Mouse (Mus musculus) granulocyte monocyte progenitor cell, adult 5-6 weeks (primary cell): ENCODE data around the gene Alpk1. TPM values are rescaled to one million over a fixed set of nuclear protein-coding genes. Genes with fewer than 3 reads are reported as not detected.
A peak's percentile ranks its signal among the peaks of the same experiment; 100 is the strongest.

Experiments used
- ATAC-seq: replicated peaks from 2 replicates; pipeline ENCODE4 v1.8.0; 2016; ENCODE audit warnings: mild to moderate bottlenecking, moderate TSS enrichment, inconsistent platforms; ENCODE audit not compliant: poor library complexity, severe bottlenecking
- total RNA-seq, 2 experiments: library from RNA; stranded (forward) in 1 of 2; stranded (reverse) in 1 of 2; fragments of 200-712, 200-1000 nt in 1 of 2; fragments of >200 nt in 1 of 2; fragmentation: Nextera tagmentation in 1 of 2; gene quantifications; 2 replicates each; pipeline ENCODE4 v1.2.3; 2014 to 2017

Gene Alpk1
- total RNA-seq (2014; fragmentation: Nextera tagmentation), result 10.5 and 16.1 TPM in 2 replicates
- total RNA-seq (2017), result 14.9 and 19.7 TPM in 2 replicates

DNA sequence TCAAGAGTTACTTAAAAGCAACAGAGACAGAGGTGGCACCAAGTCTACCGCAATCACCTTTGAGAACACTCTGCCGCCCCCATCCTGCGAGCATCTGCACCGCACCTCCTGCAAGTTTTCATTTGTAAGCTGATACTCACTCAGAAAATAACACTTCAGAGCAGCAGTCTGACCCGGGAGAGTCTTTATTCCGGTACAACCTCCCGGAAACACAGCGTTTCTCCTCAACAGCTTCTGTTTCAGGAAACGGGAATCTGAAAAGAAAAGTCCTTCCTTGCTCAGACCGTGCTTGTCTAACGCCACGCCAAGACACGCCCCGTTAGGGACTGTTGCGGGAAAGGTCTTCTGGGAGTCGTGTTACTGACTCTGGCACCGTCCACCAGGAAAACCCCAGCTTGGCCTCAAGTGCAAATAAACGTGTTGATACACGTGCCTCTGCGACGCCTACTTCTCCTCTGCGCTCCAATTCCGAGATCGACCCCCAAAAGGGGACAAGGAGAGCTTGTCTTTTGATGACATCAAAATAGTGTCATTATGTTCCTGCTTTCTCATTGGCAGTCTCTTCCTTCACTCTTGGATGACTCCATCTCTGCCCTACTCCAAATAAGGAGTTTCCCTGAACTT, at the start of gene Alpk1:
Gene Alpk1 (minus strand): TSS at position 507 of the 624 bp plus-strand sequence.
- ATAC-seq, result peak; percentile 97

DNA sequence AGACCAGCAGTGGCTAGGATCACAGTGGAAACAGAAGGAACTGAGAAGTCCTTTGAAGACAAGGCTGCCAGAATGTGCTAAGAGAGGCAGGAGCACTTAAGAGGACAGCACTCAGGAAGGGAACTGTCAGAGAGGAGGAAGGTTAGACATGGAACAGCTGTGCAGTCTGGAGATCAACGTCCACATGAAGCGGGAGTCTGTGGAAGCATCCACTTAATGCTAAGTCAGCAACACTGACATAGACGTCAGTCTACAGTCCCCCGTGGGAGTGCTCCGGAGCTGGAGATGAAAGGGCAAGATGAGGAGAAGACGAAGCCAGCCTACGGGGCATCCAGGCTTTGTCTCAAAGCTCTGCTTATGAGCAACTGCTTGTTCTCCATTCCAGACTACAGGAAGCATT, 46.8 kb upstream of the Alpk1 start:
- ATAC-seq, result no peak

DNA sequence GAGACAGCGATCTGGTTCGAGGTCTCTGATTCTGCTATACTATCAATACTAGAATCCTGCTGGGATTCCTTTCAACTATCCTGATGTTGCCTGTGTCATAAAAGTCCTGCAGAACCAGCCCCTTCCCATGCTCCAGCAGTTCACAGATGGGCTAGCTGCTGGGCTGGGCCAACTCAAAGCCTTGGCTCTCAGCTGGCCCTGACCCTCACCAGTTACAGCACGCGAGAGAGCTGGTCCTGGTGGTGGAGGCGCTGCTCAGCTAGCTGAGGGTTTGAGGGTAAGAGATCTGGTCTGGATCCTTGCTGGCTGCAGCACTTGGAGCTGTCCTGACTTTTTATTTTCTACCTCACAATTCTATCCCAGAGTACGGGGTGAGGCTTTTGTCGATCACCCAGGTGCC, 46.2 kb upstream of the Alpk1 start:
- ATAC-seq, result no peak

DNA sequence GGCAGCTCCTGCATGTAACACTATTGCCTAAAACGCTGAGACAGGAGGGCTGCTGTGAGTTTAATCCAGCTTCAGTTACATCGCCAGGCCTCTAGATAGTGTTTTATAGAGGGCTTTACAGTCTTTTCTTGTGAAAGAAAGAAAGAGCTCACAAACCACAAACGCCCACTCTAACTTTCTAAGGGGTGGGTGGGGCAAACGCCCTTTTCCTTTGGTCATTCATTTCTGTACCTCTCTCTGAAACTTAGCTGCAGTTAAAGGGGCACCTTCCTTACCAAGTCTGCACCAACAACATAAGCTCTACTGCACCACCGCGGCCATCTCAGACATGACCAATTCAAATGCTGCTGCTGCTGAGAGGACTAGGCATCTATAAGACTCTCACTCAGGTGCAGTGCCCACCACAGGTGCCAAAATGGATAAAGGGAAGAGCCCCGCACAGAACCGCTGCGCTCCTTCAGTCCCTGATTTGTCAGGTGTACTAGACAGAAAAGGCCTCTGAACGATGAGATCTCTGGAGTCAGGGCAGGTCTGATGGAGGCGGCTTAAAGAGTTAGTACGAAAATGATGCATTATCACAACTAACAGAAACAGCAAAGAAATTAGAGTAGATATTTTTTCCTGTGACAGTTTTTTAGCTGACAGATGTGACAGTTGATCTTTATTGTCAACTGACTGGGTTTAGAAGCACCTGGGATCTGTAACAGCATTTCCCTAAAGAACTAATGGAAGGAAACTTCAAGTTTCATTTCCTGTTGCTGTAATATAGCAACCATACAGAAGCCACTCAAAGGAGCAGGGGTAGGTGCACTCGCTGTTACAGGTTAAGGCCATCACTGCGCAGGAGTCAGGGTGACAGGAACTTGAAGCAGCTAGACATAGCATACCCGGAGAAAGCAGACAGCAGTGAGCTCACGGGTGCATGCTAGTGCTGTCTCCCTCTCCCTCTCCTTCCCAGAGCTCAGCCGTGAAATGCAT, 43.8 kb upstream of the Alpk1 start:
- peak; percentile 86 for ATAC-seq

DNA sequence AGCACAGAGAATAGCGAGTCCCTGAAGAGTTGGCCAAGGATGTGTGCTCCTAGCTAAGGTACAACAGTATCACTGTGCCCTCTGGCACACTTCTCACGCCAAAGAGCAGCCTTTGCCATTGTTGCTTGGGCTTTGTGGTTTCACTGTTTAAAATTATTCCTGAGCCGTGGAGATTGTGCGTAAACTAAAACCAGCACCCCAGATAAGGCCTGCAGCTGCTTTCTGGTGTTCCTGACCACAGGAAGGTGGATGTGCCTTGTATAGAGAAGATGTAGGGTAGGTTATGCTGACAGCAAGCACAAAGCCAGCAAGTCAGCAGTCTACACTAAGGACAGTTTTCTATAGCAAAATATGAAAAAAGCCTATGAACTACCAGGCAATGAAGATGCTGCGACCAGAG, 40.9 kb upstream of the Alpk1 start:
- ATAC-seq, result no peak

DNA sequence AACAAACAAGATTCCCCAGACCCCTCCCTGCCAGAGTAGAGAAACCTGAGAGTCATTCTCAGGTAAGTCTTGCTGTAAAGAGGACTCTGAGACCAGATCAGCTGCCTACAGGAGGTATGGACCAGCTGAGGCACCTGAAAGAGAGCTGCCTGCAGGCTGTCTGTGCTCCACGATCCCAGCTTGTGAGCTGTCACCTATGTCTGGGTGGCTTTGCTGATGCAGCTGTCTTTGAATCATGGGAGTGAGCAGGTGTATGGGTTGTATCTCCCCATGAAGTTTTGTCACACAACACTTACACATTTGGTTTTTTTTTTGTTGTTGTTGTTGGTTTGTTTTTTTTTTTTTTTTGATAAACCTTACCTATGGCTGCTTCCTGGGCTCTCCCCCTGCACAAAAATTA, 40.1 kb upstream of the Alpk1 start:
- ATAC-seq, result no peak

DNA sequence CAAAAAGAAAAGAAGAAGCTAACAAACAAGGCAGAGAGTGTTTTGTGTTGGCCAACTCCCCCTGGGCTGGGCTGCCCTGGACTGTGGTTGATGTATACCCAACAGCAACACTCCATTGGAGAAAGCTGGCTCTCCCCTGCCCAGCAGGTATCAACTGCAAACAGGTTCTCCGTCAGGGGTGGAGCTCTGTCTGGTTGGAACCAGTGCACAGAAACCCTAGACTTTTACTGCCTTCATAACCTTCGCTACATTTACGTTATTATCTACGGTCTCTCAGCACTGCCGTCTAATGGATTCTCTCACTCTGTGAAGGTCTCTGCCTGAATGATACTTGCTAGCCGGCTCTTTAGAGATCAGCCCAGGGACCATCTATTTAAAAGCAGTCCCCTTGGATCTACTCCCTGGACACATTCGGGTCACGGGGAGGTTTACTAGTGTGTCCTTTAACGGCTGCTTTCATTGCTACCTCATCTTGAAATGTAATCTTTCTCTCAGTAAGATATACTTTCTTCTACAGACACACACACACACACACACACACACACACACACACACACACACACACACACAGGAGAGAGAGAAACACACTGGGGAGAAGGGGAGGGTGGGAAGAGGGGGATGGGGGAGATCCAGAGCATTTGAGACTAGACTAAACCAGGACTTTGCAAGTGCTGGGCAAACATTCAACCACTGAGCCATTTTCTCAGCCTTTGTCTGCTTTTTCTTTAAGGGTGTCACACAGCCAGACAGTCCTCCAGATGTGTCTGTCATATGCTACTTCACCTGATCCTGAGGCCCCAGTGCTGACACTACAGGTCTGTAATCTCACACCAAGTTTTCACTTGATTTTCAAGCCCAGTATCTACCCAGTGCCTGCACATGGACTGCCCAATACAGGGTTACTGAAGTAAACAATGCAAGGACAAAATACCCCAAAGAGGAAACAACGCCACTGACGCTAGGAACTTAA, 38.7 kb upstream of the Alpk1 start:
- ATAC-seq, result no peak

DNA sequence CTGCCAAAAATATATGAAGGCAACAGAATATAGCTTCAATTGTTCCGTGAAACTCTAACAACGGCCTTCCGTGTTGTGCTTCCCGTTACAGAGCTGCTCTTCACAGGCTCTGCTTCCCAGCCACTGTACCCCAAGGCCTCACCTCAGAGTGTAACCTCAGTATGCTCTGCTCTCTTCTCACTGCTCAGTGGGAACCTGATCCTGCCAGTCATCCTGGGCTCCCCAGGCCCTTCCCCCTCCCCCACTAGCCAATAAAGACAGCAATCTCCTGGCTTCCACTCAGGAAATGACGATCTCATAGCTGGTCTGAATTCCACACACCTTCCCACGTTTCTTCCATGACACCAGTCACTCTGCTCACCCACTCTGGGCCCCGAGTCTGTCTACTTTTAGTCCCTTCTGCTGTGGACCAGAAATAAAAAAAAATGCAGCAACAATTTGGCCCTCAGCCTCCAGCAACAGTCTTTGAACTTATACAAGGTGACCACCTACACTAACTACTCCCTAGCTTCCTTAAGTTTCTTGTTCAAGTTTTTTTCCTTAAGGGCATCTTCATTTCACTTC, 36.9 kb upstream of the Alpk1 start:
- no peak for ATAC-seq

DNA sequence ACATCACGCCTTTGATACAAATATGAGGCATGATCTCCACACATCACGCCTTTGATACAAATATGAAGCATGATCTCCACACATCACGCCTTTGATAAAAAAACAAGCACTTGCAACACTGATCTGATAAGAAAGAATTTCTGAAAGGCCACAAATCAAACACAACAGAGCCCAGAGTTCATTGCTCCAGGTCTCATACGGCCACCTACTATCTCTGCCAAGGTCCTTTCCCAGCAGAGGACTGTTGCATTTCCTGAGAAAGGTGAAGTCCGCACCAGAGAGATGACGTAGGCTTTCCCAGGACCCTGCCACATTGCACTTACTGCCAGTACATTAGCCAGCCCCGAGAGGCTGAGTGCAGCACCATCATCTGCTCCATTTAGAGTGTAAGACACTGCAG, 28.8 kb upstream of the Alpk1 start:
- ATAC-seq, result no peak

DNA sequence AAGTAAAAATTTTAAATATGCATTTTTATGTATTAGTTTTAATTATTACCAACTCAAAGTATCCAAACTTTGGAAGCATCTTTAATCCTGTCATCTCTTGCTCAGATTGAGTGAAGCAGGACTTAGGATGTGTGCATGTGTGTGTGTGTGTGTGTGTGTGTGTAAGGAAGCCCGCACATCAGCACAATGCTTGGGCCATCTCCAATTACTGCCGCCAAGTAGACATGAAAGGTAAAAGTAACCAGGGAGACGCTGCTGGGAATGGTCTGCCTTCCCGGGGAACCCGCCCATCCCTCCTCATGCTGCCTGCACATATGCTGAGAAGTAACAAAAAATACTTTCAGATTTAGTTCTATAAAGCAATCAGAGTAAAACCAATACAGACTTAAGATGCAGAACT, 27.5 kb upstream of the Alpk1 start:
- no peak for ATAC-seq

DNA sequence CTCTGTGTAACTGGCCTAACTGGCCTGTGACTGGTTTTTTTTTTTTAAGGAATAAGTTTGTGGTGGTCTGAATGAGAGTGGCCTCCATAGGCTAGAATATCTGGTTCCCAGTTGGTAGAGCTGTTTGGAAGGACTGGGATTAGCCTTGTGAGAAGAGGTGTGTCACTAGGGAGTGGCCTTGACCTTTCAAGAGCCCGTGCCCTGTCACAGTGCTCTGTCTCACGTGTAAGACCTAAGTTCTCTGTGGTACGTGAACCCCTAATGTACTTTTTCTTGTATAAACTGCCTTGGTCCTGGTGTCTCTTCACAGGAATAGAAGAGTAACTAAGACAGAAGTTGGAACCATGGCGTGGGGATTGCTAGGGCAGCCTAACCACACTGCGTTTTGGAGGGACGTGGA, 25.7 kb upstream of the Alpk1 start:
- no peak for ATAC-seq

DNA sequence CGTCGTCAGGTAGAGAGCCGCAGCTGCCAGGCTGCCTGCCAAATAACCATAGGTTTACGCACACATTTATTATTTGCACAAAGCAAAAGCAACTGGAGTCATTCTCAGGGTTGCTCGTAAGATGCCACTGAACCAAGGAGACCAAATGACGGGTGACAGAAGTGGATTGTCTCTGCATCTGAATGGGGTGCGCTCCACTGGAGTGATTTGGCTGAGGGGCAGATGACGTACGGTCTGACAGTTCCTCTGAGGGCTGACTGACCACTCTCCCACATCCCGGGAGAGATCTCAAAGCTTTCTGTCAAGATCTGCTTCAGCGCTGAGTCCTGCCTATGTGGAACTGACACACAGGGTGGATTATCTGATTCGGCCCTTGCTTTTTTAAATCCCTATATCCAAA, 24.7 kb upstream of the Alpk1 start:
- ATAC-seq, result no peak

DNA sequence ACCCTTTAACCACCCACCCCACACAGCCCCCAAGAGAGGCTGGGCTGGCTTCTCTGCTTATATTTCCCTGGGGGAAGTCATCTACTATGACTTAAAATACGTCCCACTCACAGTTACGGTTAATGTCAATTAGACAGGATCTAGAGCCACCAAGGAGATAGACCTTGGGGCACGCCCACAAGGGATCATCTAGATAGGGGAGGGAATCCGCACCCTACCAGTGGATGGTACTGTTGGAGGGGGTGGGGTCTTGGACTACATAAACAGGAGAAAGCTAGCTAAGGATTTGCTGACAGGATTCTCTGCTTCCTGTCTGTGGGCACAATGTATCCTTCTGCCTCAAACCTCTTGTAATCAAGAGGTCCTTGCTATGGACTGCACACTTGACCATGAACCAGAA, 24.1 kb upstream of the Alpk1 start:
- ATAC-seq, result no peak

DNA sequence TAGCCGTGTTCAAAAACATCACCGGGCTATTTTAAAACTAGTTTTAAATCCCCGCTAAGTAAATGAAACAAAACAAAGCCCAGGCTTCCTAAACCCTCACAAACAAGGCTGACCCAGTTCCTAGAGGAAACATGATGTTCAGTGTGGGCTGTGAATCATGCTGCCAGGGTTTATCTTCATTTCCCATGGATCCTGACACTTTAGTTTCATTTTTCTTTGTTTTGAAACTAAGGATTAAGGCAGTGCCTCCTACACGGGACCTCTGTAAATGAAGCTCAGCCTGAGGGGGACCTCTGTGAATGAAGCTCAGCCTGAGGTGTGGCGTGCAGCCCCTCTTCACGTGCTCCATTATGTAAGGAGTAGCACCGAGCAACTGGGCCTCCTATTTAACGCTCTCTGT, 22.5 kb upstream of the Alpk1 start:
- peak; percentile 33 for ATAC-seq

DNA sequence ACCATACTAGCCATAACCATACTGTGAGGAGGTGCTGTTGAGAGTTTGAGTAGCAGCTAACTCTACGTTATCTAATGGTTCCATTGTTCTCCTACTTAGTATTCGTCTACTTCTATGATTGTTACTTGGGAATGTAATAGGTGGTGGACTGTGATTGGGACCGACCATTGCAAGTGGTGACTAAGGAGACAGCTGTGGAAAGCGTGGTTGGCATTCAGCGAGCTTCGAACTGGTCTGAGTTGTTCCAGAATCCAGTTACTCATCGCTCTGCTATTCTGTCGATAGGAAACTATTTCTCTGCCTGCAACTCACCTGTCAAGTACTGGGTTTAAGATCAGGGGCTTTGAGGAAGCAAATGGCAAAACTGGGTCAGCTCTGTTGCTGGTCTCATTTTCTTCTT, 20.8 kb upstream of the Alpk1 start:
- ATAC-seq, result no peak

DNA sequence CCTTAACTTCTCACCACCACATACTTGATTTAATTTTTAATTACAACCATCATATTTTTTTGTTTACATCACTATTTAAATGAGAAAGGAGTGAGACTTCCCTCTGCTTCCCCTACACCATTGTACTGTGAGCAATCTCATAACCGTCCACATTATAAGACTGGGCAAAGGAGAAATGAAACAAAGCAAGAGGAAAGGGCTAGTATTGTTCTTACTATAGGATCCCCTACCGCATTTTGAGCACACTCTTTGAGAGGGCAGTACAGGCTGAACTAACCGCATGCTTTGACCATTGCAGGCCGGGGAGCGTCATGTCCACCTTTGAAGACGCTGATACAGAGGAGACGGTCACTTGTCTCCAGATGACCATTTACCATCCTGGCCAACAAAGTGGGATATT, 15.9 kb upstream of the Alpk1 start:
- ATAC-seq, result peak; percentile 77

DNA sequence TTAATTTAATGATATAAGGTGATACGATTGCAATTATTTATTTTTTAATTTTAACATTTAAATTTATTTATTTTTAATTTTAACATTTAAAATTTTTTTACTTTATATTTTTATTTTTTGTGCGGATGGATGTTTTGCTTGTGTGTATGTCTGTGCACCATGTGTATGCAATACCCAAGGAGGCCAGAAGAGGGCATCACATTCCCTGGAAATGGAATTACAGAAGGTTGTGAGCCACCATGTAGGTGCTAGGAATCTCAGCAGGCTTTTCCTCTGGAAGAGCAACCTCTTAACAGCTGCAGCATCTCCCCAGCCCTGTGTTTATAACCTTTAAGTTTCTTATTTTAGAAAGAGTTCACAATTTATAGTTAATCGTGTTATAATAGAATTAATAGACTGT, 15.4 kb upstream of the Alpk1 start:
- no peak for ATAC-seq

DNA sequence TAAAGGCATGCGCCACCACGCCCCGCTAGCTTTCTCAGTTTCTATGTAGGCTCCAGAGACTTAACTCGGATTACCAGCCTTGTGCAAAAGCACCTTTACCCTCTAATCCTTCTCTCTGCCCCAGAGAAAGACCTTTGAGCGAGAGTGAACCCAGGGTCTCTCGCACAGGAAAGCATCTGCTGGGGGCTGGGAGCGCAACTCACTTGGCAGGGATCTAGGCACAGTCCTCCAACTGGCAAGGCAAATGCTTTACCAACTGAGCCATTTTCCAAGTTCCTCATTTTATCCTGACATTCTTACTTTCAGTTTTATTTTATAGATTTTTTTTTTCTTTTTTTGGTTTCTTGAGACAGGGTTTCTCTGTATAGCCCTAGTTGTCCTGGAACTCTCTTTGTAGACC, 12.7 kb upstream of the Alpk1 start:
- ATAC-seq, result peak; percentile 25; the same call in 1 of the 2 replicates

DNA sequence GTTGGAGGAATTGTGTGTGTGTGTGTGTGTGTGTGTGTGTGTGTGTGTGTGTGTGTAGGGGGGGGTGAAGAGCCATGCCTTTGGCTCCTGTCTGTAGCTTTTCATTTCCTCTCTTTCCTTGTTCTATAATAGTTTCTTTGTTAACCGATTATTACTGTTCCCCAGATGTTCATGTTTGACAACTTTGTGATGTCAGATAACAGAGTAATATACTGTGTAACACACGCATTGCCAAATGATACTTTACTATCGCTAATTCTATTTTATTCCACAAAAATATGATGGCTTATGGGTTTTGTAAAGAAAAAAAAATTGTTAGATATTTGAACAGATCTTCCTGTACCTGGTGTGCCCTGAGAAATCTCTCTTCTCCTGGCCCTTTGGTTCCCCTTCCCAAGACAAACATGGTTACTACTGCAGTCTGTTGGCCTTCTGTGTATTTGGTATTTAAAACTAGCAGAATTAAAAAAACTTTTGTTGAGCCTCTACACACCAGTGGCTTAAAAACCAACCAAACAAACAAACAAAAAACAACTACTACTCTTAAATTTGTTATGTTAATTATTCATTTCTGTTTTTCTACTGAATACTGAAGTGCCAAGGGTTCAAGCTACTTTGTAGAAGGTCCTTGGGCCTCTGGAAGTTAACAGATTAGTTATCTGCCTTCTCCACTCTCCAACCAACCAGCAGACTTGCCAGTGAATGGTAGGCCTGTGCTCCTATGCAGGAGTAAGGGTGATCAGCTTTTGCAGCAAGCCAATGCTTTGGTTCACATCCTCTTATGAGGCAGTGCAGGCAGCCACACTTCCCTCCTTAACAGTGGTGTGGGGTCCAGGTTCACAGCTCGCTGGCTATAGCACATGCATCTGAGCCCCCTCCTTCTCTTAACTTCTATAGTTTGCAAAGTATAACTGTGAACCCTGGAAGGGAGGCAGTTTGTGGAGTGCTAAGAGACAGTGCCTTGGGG, 11.6 kb upstream of the Alpk1 start:
- peak; percentile 16; the same call in 1 of the 2 replicates for ATAC-seq
